Mouse (Mus musculus): ENCODE measurements around the gene H2-M5.
A peak's percentile ranks its signal among the peaks of the same experiment; 100 is the strongest.
"Not testable (repeated sequence)": the region's sequence is repeated elsewhere in the genome, so short reads cannot be mapped to it uniquely, and the experiment has no call there.

Gene H2-M5

GRCm38 (mm10) chr17:36989437-36989836 is at the start of gene H2-M5:
Gene H2-M5 (minus strand): TSS chr17:36989537.
- no peak for DNase-seq (ENCODE audit: low spot score in 2 of 2)

- no peak for DNase-seq (ENCODE audit: low spot score in 2 of 2)
Observed at GRCm38 (mm10) chr17:37029162-37029561, 39.8 kb upstream of the H2-M5 start.

- peak in 1 of 2 experiments; percentile 45 for DNase-seq (ENCODE audit: low spot score in 2 of 2)
Observed at GRCm38 (mm10) chr17:37028683-37029120, 39.4 kb upstream of the H2-M5 start.

GRCm38 (mm10) chr17:37028212-37028611 is 38.9 kb upstream of the H2-M5 start:
- DNase-seq (ENCODE audit: low spot score in 2 of 2): no peak

GRCm38 (mm10) chr17:37027486-37027885 is 38.1 kb upstream of the H2-M5 start:
- no peak for DNase-seq (ENCODE audit: low spot score in 2 of 2)

- no peak for DNase-seq (ENCODE audit: low spot score in 2 of 2)
Observed at GRCm38 (mm10) chr17:37026425-37026824, 37.1 kb upstream of the H2-M5 start.

- no peak for DNase-seq (ENCODE audit: low spot score in 2 of 2)
Observed at GRCm38 (mm10) chr17:37022628-37023576, 33.6 kb upstream of the H2-M5 start, which contains the start of gene Mog. Gene Mog (minus strand): TSS chr17:37023398.

GRCm38 (mm10) chr17:37019242-37019641 is 29.9 kb upstream of the H2-M5 start:
- DNase-seq (ENCODE audit: low spot score in 2 of 2): not testable (repeated sequence)

GRCm38 (mm10) chr17:37018328-37018727 is 29.0 kb upstream of the H2-M5 start:
- DNase-seq (ENCODE audit: low spot score in 2 of 2): no peak

- DNase-seq (ENCODE audit: low spot score in 2 of 2): no peak
Observed at GRCm38 (mm10) chr17:37016333-37016732, 27.0 kb upstream of the H2-M5 start.

- DNase-seq (ENCODE audit: low spot score in 2 of 2): no peak
Observed at GRCm38 (mm10) chr17:37012141-37012540, 22.8 kb upstream of the H2-M5 start.

GRCm38 (mm10) chr17:37011719-37012118 is 22.4 kb upstream of the H2-M5 start:
- DNase-seq (ENCODE audit: low spot score in 2 of 2): no peak

GRCm38 (mm10) chr17:37009460-37010042 is 20.2 kb upstream of the H2-M5 start:
- DNase-seq (ENCODE audit: low spot score in 2 of 2): no peak

- DNase-seq (ENCODE audit: low spot score in 2 of 2): no peak
Observed at GRCm38 (mm10) chr17:37008161-37008560, 18.8 kb upstream of the H2-M5 start.

GRCm38 (mm10) chr17:37003366-37003765 is 14.0 kb upstream of the H2-M5 start:
- DNase-seq (ENCODE audit: low spot score in 2 of 2): no peak

- DNase-seq (ENCODE audit: low spot score in 2 of 2): no peak
Observed at GRCm38 (mm10) chr17:37002364-37003330, 13.3 kb upstream of the H2-M5 start.

- no peak for DNase-seq (ENCODE audit: low spot score in 2 of 2)
Observed at GRCm38 (mm10) chr17:37000863-37001262, 11.5 kb upstream of the H2-M5 start, which contains the start of gene Zfp57. Gene Zfp57 (plus strand): TSS chr17:37001163.

- no peak for DNase-seq (ENCODE audit: low spot score in 2 of 2)
Observed at GRCm38 (mm10) chr17:36998477-36998876, 9.1 kb upstream of the H2-M5 start.

GRCm38 (mm10) chr17:36997033-36997735 is 7.8 kb upstream of the H2-M5 start:
- peak; percentile 19 to 37 for DNase-seq (ENCODE audit: low spot score in 2 of 2)

GRCm38 (mm10) chr17:36995448-36995847 is 6.1 kb upstream of the H2-M5 start:
- DNase-seq (ENCODE audit: low spot score in 2 of 2): no peak

GRCm38 (mm10) chr17:36994528-36994927 is 5.2 kb upstream of the H2-M5 start:
- no peak for DNase-seq (ENCODE audit: low spot score in 2 of 2)
